Mouse (Mus musculus) kidney, embryonic 14.5 days (tissue): ENCODE measurements around the gene Sorcs2. TPM values are rescaled to one million over a fixed set of nuclear protein-coding genes. Genes with fewer than 3 reads are reported as not detected.
"Not testable (repeated sequence)": the region's sequence is repeated elsewhere in the genome, so short reads cannot be mapped to it uniquely, and the experiment has no call there.

Experiments used
- ATAC-seq: fragments of 200-750 bp; cut with Nextera tagmentation; 2 replicates; pipeline ENCODE4 v1.8.0; 2017; ENCODE audit warnings: moderate number of reproducible peaks, mild to moderate bottlenecking, moderate TSS enrichment, moderate library complexity; ENCODE audit not compliant: low FRiP score, low TSS enrichment
- H3K27ac ChIP-seq: fragments of 300-500 bp; sonication (generic); 2 replicates; pipeline ENCODE4 v1.5.1; 2014; ENCODE audit warnings: low read depth, mild to moderate bottlenecking, low read length, moderate library complexity, mixed read lengths
- H3K27me3 ChIP-seq: fragments of 300-500 bp; sonication (generic); 2 replicates; pipeline ENCODE4 v1.6.1; 2014; ENCODE audit warnings: mild to moderate bottlenecking, low read length; ENCODE audit not compliant: control insufficient read depth, insufficient read depth
- H3K36me3 ChIP-seq: fragments of 300-500 bp; sonication (generic); 2 replicates; pipeline ENCODE4 v1.6.1; 2014; ENCODE audit warnings: low read length, mixed read lengths; ENCODE audit not compliant: control insufficient read depth, insufficient read depth
- H3K4me1 ChIP-seq: fragments of 300-500 bp; sonication (generic); 2 replicates; pipeline ENCODE4 v1.6.1; 2014; ENCODE audit warnings: low read length, mixed read lengths; ENCODE audit not compliant: control insufficient read depth, insufficient read depth
- H3K4me2 ChIP-seq: fragments of 300-500 bp; sonication (generic); replicated peaks from 2 replicates; pipeline ENCODE4 v1.6.1; 2014; ENCODE audit warnings: low read depth, mild to moderate bottlenecking, low read length
- H3K4me3 ChIP-seq: fragments of 300-500 bp; sonication (generic); 2 replicates; pipeline ENCODE4 v1.5.1; 2014; ENCODE audit warnings: mild to moderate bottlenecking, low read length
- H3K9ac ChIP-seq: fragments of 300-500 bp; sonication (generic); 2 replicates; pipeline ENCODE4 v1.6.1; 2014; ENCODE audit warnings: low read depth, mild to moderate bottlenecking, low read length, moderate library complexity
- H3K9me3 ChIP-seq: fragments of 300-500 bp; sonication (generic); 2 replicates; pipeline ENCODE4 v1.6.1; 2016; ENCODE audit warnings: low read length; ENCODE audit not compliant: control insufficient read depth
- WGBS: fragments of 180-500 bp; shearing (Covaris S2); extraction: QIAGEN DNeasy Blood & Tissue Kit; methylation state at CpG from one replicate; pipeline ENCODE4 v1.1.7; 2014; 5-methylcytosine and 5-hydroxymethylcytosine counted together
- polyA plus RNA-seq: library from polyadenylated mRNA; unstranded; fragments of >200 nt; fragmentation: Nextera tagmentation; extraction: Ambion mirVana; gene quantifications from 2 replicates; pipeline ENCODE4 v1.2.1, GENCODE M21; 2014

Gene Sorcs2
- polyA plus RNA-seq, 1 experiment from 2014 or later, result 10.3 TPM

GRCm38 (mm10) chr5:36396491-36397383, 1.2 kb downstream of the Sorcs2 start:
- Histone ChIP-seq H3K27me3 (peaks cover 2% of the 10 kb centered on the region; the same call in 1 of the 2 replicates), H3K9ac (peak overlapping the region; percentile 79), H3K4me1 (peaks cover 19% of the 10 kb centered on the region; the same call in 1 of the 2 replicates), H3K4me3 (peak overlapping the region; percentile 75), H3K9me3 (no peaks in the 10 kb centered on the region), H3K36me3 (no peaks in the 10 kb centered on the region), H3K4me2 (peak overlapping the region; percentile 100), H3K27ac (no peak overlapping the region)
- no peak; the same call in 1 of the 2 replicates for ATAC-seq
- WGBS, result 4% methylated on average over 18 of the region's 18 CpGs

GRCm38 (mm10) chr5:36396011-36396410, 1.9 kb downstream of the Sorcs2 start:
- WGBS, result 60% methylated on average over 3 of the region's 3 CpGs
- Histone ChIP-seq H3K9ac (no peak overlapping the region), H3K4me3 (peak overlapping the region; percentile 75; the same call in 1 of the 2 replicates), H3K27ac (no peak overlapping the region), H3K36me3 (no peaks in the 10 kb centered on the region), H3K9me3 (no peaks in the 10 kb centered on the region), H3K27me3 (no peaks in the 10 kb centered on the region; the same call in 1 of the 2 replicates), H3K4me1 (peaks cover 19% of the 10 kb centered on the region; the same call in 1 of the 2 replicates), H3K4me2 (peak overlapping the region; percentile 100)
- peak; percentile 12; the same call in 1 of the 2 replicates for ATAC-seq

- no peaks in the 10 kb centered on the region; the same call in 1 of the 2 replicates for H3K27me3 ChIP-seq
- H3K36me3 ChIP-seq, result no peaks in the 10 kb centered on the region
- H3K4me3 ChIP-seq, result no peak overlapping the region
- H3K4me1 ChIP-seq, result peaks cover 19% of the 10 kb centered on the region; the same call in 1 of the 2 replicates
- H3K4me2 ChIP-seq, result no peak overlapping the region
- no peak overlapping the region for H3K27ac ChIP-seq
- 54% methylated on average over 11 of the region's 11 CpGs for WGBS
- ATAC-seq, result no peak
- no peak overlapping the region for H3K9ac ChIP-seq
- no peaks in the 10 kb centered on the region for H3K9me3 ChIP-seq
These were observed 3.0 kb downstream of the Sorcs2 start for GRCm38 (mm10) chr5:36394840-36395515.

- Histone ChIP-seq H3K27me3 (no peaks in the 10 kb centered on the region; the same call in 1 of the 2 replicates), H3K36me3 (no peaks in the 10 kb centered on the region), H3K9ac (no peak overlapping the region), H3K4me3 (no peak overlapping the region), H3K4me2 (no peak overlapping the region), H3K27ac (no peak overlapping the region), H3K4me1 (peaks cover 6% of the 10 kb centered on the region; the same call in 1 of the 2 replicates), H3K9me3 (no peaks in the 10 kb centered on the region)
- WGBS, result 90% methylated on average over 4 of the region's 4 CpGs
- ATAC-seq, result no peak
These were observed 6.2 kb downstream of the Sorcs2 start for GRCm38 (mm10) chr5:36391751-36392150.

- not testable (repeated sequence) for H3K27ac ChIP-seq, H3K9me3 ChIP-seq, H3K4me2 ChIP-seq, H3K4me1 ChIP-seq, ATAC-seq, H3K27me3 ChIP-seq, H3K4me3 ChIP-seq, H3K36me3 ChIP-seq, H3K9ac ChIP-seq
These were observed 7.4 kb downstream of the Sorcs2 start for GRCm38 (mm10) chr5:36390591-36390927.

GRCm38 (mm10) chr5:36389731-36390590, 8.0 kb downstream of the Sorcs2 start:
- H3K27ac ChIP-seq, result no peak overlapping the region

GRCm38 (mm10) chr5:36385062-36385461, 12.9 kb downstream of the Sorcs2 start:
- Histone ChIP-seq H3K9ac (no peak overlapping the region), H3K27ac (peak overlapping the region; percentile 4; the same call in 1 of the 2 replicates), H3K4me3 (no peak overlapping the region), H3K27me3 (no peaks in the 10 kb centered on the region), H3K36me3 (no peaks in the 10 kb centered on the region), H3K4me1 (peaks cover 18% of the 10 kb centered on the region), H3K4me2 (no peak overlapping the region), H3K9me3 (no peaks in the 10 kb centered on the region)
- WGBS, result 1% methylated on average over 5 of the region's 5 CpGs
- peak; percentile 81 for ATAC-seq

More at GRCm38 (mm10) chr5:36389731-36390590, 8.0 kb downstream of the Sorcs2 start:
- Histone ChIP-seq H3K4me3 (no peak overlapping the region), H3K9ac (no peak overlapping the region), H3K4me2 (no peak overlapping the region), H3K9me3 (no peaks in the 10 kb centered on the region), H3K27me3 (no peaks in the 10 kb centered on the region), H3K4me1 (peaks cover 12% of the 10 kb centered on the region), H3K36me3 (no peaks in the 10 kb centered on the region)
- no peak for ATAC-seq
- WGBS, result 82% methylated on average over 9 of the region's 9 CpGs

- no peak overlapping the region for H3K9ac ChIP-seq
- H3K27ac ChIP-seq, result no peak overlapping the region
- peaks cover 23% of the 10 kb centered on the region for H3K4me1 ChIP-seq
- no peak for ATAC-seq
- H3K27me3 ChIP-seq, result no peaks in the 10 kb centered on the region
- 83% methylated on average over 4 of the region's 4 CpGs for WGBS
- H3K9me3 ChIP-seq, result no peaks in the 10 kb centered on the region
- no peak overlapping the region for H3K4me2 ChIP-seq
- H3K4me3 ChIP-seq, result no peak overlapping the region
- H3K36me3 ChIP-seq, result no peaks in the 10 kb centered on the region
These were observed 14.5 kb downstream of the Sorcs2 start for GRCm38 (mm10) chr5:36383431-36383830.
